Mouse (Mus musculus) embryo, embryonic 11.5 days (tissue): ENCODE data around the gene Col27a1.
A peak's percentile ranks its signal among the peaks of the same experiment; 100 is the strongest.

Experiments
- DNase-seq: peaks from one replicate; pipeline ENCODE4 v3.0.0-alpha.2; 2012; ENCODE audit warnings: low read depth, low spot score

The Col27a1 gene

GRCm38 (mm10) chr4:63310247-63310855 is 96.5 kb downstream of the Col27a1 start:
- no peak for DNase-seq

GRCm38 (mm10) chr4:63311426-63311825 is 97.6 kb downstream of the Col27a1 start:
- DNase-seq: no peak

GRCm38 (mm10) chr4:63314063-63314462 is 100.3 kb downstream of the Col27a1 start:
- no peak for DNase-seq

- no peak for DNase-seq
Measured at GRCm38 (mm10) chr4:63316076-63316746, 102.4 kb downstream of the Col27a1 start.

GRCm38 (mm10) chr4:63319566-63319965 is 105.8 kb downstream of the Col27a1 start:
- peak; percentile 36 for DNase-seq

- no peak for DNase-seq
Measured at GRCm38 (mm10) chr4:63323275-63323815, 109.5 kb downstream of the Col27a1 start.

GRCm38 (mm10) chr4:63333403-63333802 is 119.6 kb downstream of the Col27a1 start:
- no peak for DNase-seq

- DNase-seq: no peak
Measured at GRCm38 (mm10) chr4:63338414-63339076, 124.7 kb downstream of the Col27a1 start.

- no peak for DNase-seq
Measured at GRCm38 (mm10) chr4:63342491-63342890, 128.7 kb downstream of the Col27a1 start.

- DNase-seq: no peak
Measured at GRCm38 (mm10) chr4:63343608-63344007, 129.8 kb downstream of the Col27a1 start.

GRCm38 (mm10) chr4:63344295-63344694 is 130.5 kb downstream of the Col27a1 start, which contains the start of gene Orm1:
TSS of gene Orm1 (plus strand) at chr4:63344560.
- DNase-seq: no peak

GRCm38 (mm10) chr4:63345261-63345660 is 131.5 kb downstream of the Col27a1 start:
- DNase-seq: no peak

GRCm38 (mm10) chr4:63346659-63347058 is 132.9 kb downstream of the Col27a1 start:
- DNase-seq: no peak

- no peak for DNase-seq
Measured at GRCm38 (mm10) chr4:63348524-63348923, 134.7 kb downstream of the Col27a1 start.

GRCm38 (mm10) chr4:63355877-63356665 is 142.3 kb downstream of the Col27a1 start, which contains the start of gene Orm3:
TSS of gene Orm3 (plus strand) at chr4:63356162.
- no peak for DNase-seq

- no peak for DNase-seq
Measured at GRCm38 (mm10) chr4:63356981-63357570, 143.3 kb downstream of the Col27a1 start.

GRCm38 (mm10) chr4:63359861-63360260 is 146.1 kb downstream of the Col27a1 start:
- no peak for DNase-seq

- DNase-seq: no peak
Measured at GRCm38 (mm10) chr4:63362150-63362549, 148.3 kb downstream of the Col27a1 start, which contains the start of gene Orm2. TSS of gene Orm2 (plus strand) at chr4:63362449.

GRCm38 (mm10) chr4:63368577-63368976 is 154.8 kb downstream of the Col27a1 start:
- DNase-seq: peak; percentile 62

- DNase-seq: no peak
Measured at GRCm38 (mm10) chr4:63370897-63371296, 157.1 kb downstream of the Col27a1 start.

- DNase-seq: no peak
Measured at GRCm38 (mm10) chr4:63371890-63372289, 158.1 kb downstream of the Col27a1 start.
